Mouse (Mus musculus): Measurements from ENCODE around the gene Ssbp1. TPM values are rescaled to one million over a fixed set of nuclear protein-coding genes. Genes with fewer than 3 reads are reported as not detected.

The Ssbp1 gene
- total and polyA plus RNA-seq, 3 experiments = 70.2 to 118 (median 110) TPM

GRCm38 (mm10) chr6:40476132-40476531 lies 5.0 kb downstream of the Ssbp1 start:
- Histone ChIP-seq H3K79me2 (replicated peaks; ENCODE audit: control insufficient read depth, extremely low read depth, insufficient read depth, poor library complexity, severe bottlenecking) (peaks cover 16% of the 10 kb centered on the region), H3K9me3 (replicated peaks; ENCODE audit: low read length) (peaks cover 4% of the 10 kb centered on the region), H3K4me2 (ENCODE audit: insufficient read depth, low read depth, poor library complexity, severe bottlenecking) (no peak overlapping the region), H3K4me1 (ENCODE audit: control insufficient read depth in 1 of 2, insufficient read depth in 2 of 2) (peaks cover 0 to 40% of the 10 kb centered on the region in 2 experiments; a peak in 2 of 4 replicates), H3K36me3 (replicated peaks in 1 of 2; ENCODE audit: control insufficient read depth in 1 of 2, insufficient read depth in 1 of 2, low read length in 1 of 2) (peaks cover 49 to 61% of the 10 kb centered on the region in 2 experiments), H3K27me3 (replicated peaks) (no peaks in the 10 kb centered on the region), H3K4me3 (replicated peaks in 1 of 3; ENCODE audit: low read depth in 2 of 3, low read length in 2 of 3, poor library complexity in 1 of 3) (no peak overlapping the region), H3K27ac (ENCODE audit: insufficient read depth, low read depth) (no peak overlapping the region), H3K9ac (ENCODE audit: insufficient read depth, low read depth) (no peak overlapping the region)
- dilution Hi-C loops (cut with MboI; ENCODE audit: extremely low pct_ligation_motif_present, extremely low pct_unique_long_range_greater_than_20kb, low sequenced_read_pairs) (no loop called here), in situ Hi-C loops (cut with MboI; ENCODE audit: low pct_ligation_motif_present, low pct_unique_long_range_greater_than_20kb, low sequenced_read_pairs) (no loop called here)
- TF ChIP-seq CHD1 (IDR thresholded peaks at IDR 0.05; ENCODE audit: low read depth, low read length) = no peak
- TF ChIP-seq UBTF (IDR thresholded peaks at IDR 0.05; ENCODE audit: low read depth, low read length) = no peak
- TF ChIP-seq HCFC1 (IDR thresholded peaks at IDR 0.05; ENCODE audit: low read depth, low read length) = no peak
- peak; percentile 94 for TF ChIP-seq MYC (IDR thresholded peaks at IDR 0.05; ENCODE audit: low read depth, low read length)
- TF ChIP-seq SIN3A (IDR thresholded peaks at IDR 0.05; ENCODE audit: low read length) = peak; percentile 98
- no peak for TF ChIP-seq MAFK (IDR thresholded peaks at IDR 0.05; ENCODE audit: insufficient replicate concordance, low read length)
- TF ChIP-seq EP300 (IDR thresholded peaks at IDR 0.05; ENCODE audit: low read length) = peak; percentile 34; the same call in 1 of the 2 replicates
- TF ChIP-seq IRF4 (IDR thresholded peaks at IDR 0.05; ENCODE audit: low read depth, low read length) = peak; percentile 68; the same call in 1 of the 2 replicates
- peak; percentile 88 for TF ChIP-seq MAX (IDR thresholded peaks at IDR 0.05; ENCODE audit: low read length)
- TF ChIP-seq ETS1 (conservative IDR thresholded peaks at IDR 0.05; ENCODE audit: low read depth, low read length) = peak; percentile 82
- peak; percentile 64; the same call in 1 of the 2 replicates for TF ChIP-seq MXI1 (IDR thresholded peaks at IDR 0.05; ENCODE audit: low read depth, low read length)
- no peak for TF ChIP-seq CHD2 (IDR thresholded peaks at IDR 0.05; ENCODE audit: low read length)
- no peak for TF ChIP-seq JUN (IDR thresholded peaks at IDR 0.05; ENCODE audit: insufficient read depth, low read depth, low read length)
- peak; percentile 35 for DNase-seq (ENCODE audit: extremely low read depth)

DNA sequence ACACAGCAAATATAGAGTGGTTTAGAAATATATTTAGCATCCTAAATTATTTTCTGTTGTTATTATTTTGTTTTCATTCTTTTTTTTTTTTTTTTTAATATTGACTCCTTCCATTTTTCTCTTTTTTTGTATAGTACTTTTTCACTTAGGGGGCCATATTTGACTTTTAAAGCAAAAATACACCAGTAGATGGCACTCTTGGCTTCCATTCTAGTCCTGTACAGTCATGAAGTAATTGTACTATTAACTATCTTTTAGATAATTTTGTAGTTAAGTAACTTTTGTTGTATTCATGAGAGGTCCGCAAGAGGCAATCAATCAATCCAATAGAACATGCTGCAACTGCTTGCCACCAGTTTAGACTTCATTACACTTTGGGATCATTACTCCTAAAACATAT lies 8.6 kb downstream of the Ssbp1 start:
- dilution Hi-C loops (cut with MboI; ENCODE audit: extremely low pct_ligation_motif_present, extremely low pct_unique_long_range_greater_than_20kb, low sequenced_read_pairs) (no loop called here), in situ Hi-C loops (cut with MboI; ENCODE audit: low pct_ligation_motif_present, low pct_unique_long_range_greater_than_20kb, low sequenced_read_pairs) (loop anchor here (10.0 kb wide), 1 partner anchor 205 kb away; no protein-coding TSS in a partner anchor)
- H3K9ac ChIP-seq (ENCODE audit: insufficient read depth, low read depth) = no peak overlapping the region
- H3K4me3 ChIP-seq (replicated peaks in 1 of 3; ENCODE audit: low read depth in 2 of 3, low read length in 2 of 3, poor library complexity in 1 of 3) = no peak overlapping the region
- peaks cover 62 to 76% of the 10 kb centered on the region in 2 experiments for H3K36me3 ChIP-seq (replicated peaks in 1 of 2; ENCODE audit: control insufficient read depth in 1 of 2, insufficient read depth in 1 of 2, low read length in 1 of 2)
- H3K27ac ChIP-seq (ENCODE audit: insufficient read depth, low read depth) = no peak overlapping the region
- peak; percentile 43 for DNase-seq (ENCODE audit: extremely low read depth)
- TF ChIP-seq NRF1 (IDR thresholded peaks at IDR 0.05; ENCODE audit: low read depth, low read length) (no peak), RAD21 (IDR thresholded peaks at IDR 0.05; ENCODE audit: low read depth, low read length) (peak; percentile 52), POLR2A (IDR thresholded peaks at IDR 0.05; ENCODE audit: low read depth, low read length) (no peak), USF1 (IDR thresholded peaks at IDR 0.05; ENCODE audit: low read depth, low read length) (no peak), BHLHE40 (IDR thresholded peaks at IDR 0.05; ENCODE audit: low read depth, low read length) (no peak), CTCF (conservative IDR thresholded peaks at IDR 0.05 in 1 of 2, IDR thresholded peaks at IDR 0.05 in 1 of 2; ENCODE audit: low read depth in 2 of 2, low read length in 2 of 2) (peak in 1 of 2 experiments; percentile 58; a peak in 2 of 4 replicates), SMC3 (IDR thresholded peaks at IDR 0.05; ENCODE audit: low read depth, low read length) (peak; percentile 23; the same call in 1 of the 2 replicates), GABPA (IDR thresholded peaks at IDR 0.05; ENCODE audit: insufficient replicate concordance, low read depth, low read length) (no peak), MAFK (IDR thresholded peaks at IDR 0.05; ENCODE audit: insufficient replicate concordance, low read length) (no peak)
- H3K4me1 ChIP-seq (ENCODE audit: control insufficient read depth in 1 of 2, insufficient read depth in 2 of 2) = peaks cover 0 to 22% of the 10 kb centered on the region in 2 experiments; a peak in 2 of 4 replicates
- H3K9me3 ChIP-seq (replicated peaks; ENCODE audit: low read length) = peaks cover 4% of the 10 kb centered on the region
- no peak overlapping the region for H3K4me2 ChIP-seq (ENCODE audit: insufficient read depth, low read depth, poor library complexity, severe bottlenecking)
- peaks cover under 1% of the 10 kb centered on the region; the same call in 1 of the 2 replicates for H3K79me2 ChIP-seq (replicated peaks; ENCODE audit: control insufficient read depth, extremely low read depth, insufficient read depth, poor library complexity, severe bottlenecking)
- no peaks in the 10 kb centered on the region for H3K27me3 ChIP-seq (replicated peaks)

Measured in CH12.LX (cell line).